Mouse (Mus musculus): ENCODE measurements around the gene Osbp. TPM values are rescaled to one million over a fixed set of nuclear protein-coding genes. Genes with fewer than 3 reads are reported as not detected.
"Not testable (repeated sequence)": the region's sequence is repeated elsewhere in the genome, so short reads cannot be mapped to it uniquely, and the experiment has no call there.

Osbp gene
- polyA plus RNA-seq, 1 experiment, result 39.9 TPM

GRCm38 (mm10) chr19:11973511-11974222, 7.9 kb downstream of the Osbp start:
- H3K4me1 ChIP-seq (ENCODE audit: control insufficient read depth, insufficient read depth, low read length), result 0 out of 2 replicates have a peak, but pooled peaks cover 4% of the 10 kb centered on the region

DNA sequence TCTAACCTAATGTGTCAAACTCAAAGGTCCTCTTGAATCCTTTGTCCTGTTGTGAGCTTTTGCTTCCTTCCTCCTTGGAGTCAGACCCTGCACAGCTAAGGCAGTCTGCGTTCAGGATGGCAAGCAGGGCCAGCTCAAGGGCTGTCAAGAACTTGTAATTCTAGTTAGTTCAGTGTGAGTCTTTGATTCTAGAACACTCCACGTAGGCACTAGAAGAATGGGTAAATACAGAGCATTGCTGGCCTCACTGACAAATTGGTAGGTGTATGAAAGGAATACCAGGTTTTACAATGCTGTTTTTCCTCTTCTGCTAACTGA, 8.4 kb downstream of the Osbp start:
- no peak for DNase-seq
- Histone ChIP-seq H3K4me3 (replicated peaks; ENCODE audit: insufficient read depth, low read depth, low read length) (no peak overlapping the region), H3K27me3 (ENCODE audit: control insufficient read depth, insufficient read depth, low read length) (no peaks in the 10 kb centered on the region), H3K4me1 (ENCODE audit: control insufficient read depth, insufficient read depth, low read length) (0 out of 2 replicates have a peak, but pooled peaks cover 4% of the 10 kb centered on the region), H3K27ac (ENCODE audit: insufficient read depth, low read length) (no peak overlapping the region)
- WGBS, result 91% methylated on average over 2 of the region's 2 CpGs
- TF ChIP-seq CTCF (IDR thresholded peaks at IDR 0.05; ENCODE audit: borderline replicate concordance, insufficient read depth, low read depth, low read length), result no peak
- TF ChIP-seq POLR2A (IDR thresholded peaks at IDR 0.05; ENCODE audit: borderline replicate concordance, insufficient read depth, low read length), result no peak

More at GRCm38 (mm10) chr19:11973511-11974222, 7.9 kb downstream of the Osbp start:
- TF ChIP-seq POLR2A (IDR thresholded peaks at IDR 0.05; ENCODE audit: borderline replicate concordance, insufficient read depth, low read length) (no peak), CTCF (IDR thresholded peaks at IDR 0.05; ENCODE audit: borderline replicate concordance, insufficient read depth, low read depth, low read length) (no peak)
- no peaks in the 10 kb centered on the region for H3K27me3 ChIP-seq (ENCODE audit: control insufficient read depth, insufficient read depth, low read length)
- no peak for DNase-seq
- 91% methylated on average over 13 of the region's 13 CpGs for WGBS
- no peak overlapping the region for H3K4me3 ChIP-seq (replicated peaks; ENCODE audit: insufficient read depth, low read depth, low read length)
- H3K27ac ChIP-seq (ENCODE audit: insufficient read depth, low read length), result no peak overlapping the region

GRCm38 (mm10) chr19:11975683-11976082, 9.9 kb downstream of the Osbp start:
- no peak for TF ChIP-seq CTCF (IDR thresholded peaks at IDR 0.05; ENCODE audit: borderline replicate concordance, insufficient read depth, low read depth, low read length)
- TF ChIP-seq POLR2A (IDR thresholded peaks at IDR 0.05; ENCODE audit: borderline replicate concordance, insufficient read depth, low read length), result no peak

DNA sequence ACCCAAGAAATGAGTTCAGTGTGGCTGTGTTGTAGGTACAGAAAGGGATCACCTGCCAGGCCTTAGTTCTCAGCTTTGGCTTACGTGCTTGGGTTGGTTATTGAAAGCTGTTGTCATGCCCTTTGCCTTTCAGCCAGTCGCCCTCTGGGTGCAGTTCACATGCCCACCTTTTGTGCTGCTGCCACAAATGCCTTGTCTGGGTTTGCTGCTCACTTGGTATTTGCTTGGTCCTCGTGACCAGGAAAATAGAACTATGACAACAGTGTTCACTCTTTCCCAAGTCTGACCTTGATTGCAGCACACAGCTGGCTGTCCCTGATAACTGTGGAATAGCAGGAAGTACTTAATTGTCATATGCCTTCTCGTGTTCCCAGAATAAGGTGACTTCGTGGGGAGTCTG, 11.6 kb downstream of the Osbp start:
- Histone ChIP-seq H3K27ac (ENCODE audit: insufficient read depth, low read length) (peak overlapping the region; percentile 56; the same call in 1 of the 2 replicates), H3K4me1 (ENCODE audit: control insufficient read depth, insufficient read depth, low read length) (0 out of 2 replicates have a peak, but pooled peaks cover 4% of the 10 kb centered on the region), H3K4me3 (replicated peaks; ENCODE audit: insufficient read depth, low read depth, low read length) (no peak overlapping the region), H3K27me3 (ENCODE audit: control insufficient read depth, insufficient read depth, low read length) (no peaks in the 10 kb centered on the region)
- 78% methylated on average over 5 of the region's 5 CpGs for WGBS
- no peak for DNase-seq
- TF ChIP-seq CTCF (IDR thresholded peaks at IDR 0.05; ENCODE audit: borderline replicate concordance, insufficient read depth, low read depth, low read length), result no peak
- no peak for TF ChIP-seq POLR2A (IDR thresholded peaks at IDR 0.05; ENCODE audit: borderline replicate concordance, insufficient read depth, low read length)

More at GRCm38 (mm10) chr19:11975683-11976082, 9.9 kb downstream of the Osbp start:
- Histone ChIP-seq H3K27me3 (ENCODE audit: control insufficient read depth, insufficient read depth, low read length) (no peaks in the 10 kb centered on the region), H3K4me3 (replicated peaks; ENCODE audit: insufficient read depth, low read depth, low read length) (no peak overlapping the region), H3K4me1 (ENCODE audit: control insufficient read depth, insufficient read depth, low read length) (0 out of 2 replicates have a peak, but pooled peaks cover 4% of the 10 kb centered on the region), H3K27ac (ENCODE audit: insufficient read depth, low read length) (no peak overlapping the region)
- 90% methylated on average over 4 of the region's 4 CpGs for WGBS
- no peak for DNase-seq

- Histone ChIP-seq H3K27me3 (ENCODE audit: control insufficient read depth, insufficient read depth, low read length) (no peaks in the 10 kb centered on the region), H3K4me1 (ENCODE audit: control insufficient read depth, insufficient read depth, low read length) (0 out of 2 replicates have a peak, but pooled peaks cover 4% of the 10 kb centered on the region), H3K27ac (ENCODE audit: insufficient read depth, low read length) (no peak overlapping the region), H3K4me3 (replicated peaks; ENCODE audit: insufficient read depth, low read depth, low read length) (no peak overlapping the region)
- 91% methylated on average over 4 of the region's 4 CpGs for WGBS
- TF ChIP-seq POLR2A (IDR thresholded peaks at IDR 0.05; ENCODE audit: borderline replicate concordance, insufficient read depth, low read length) (no peak), CTCF (IDR thresholded peaks at IDR 0.05; ENCODE audit: borderline replicate concordance, insufficient read depth, low read depth, low read length) (no peak)
- DNase-seq, result no peak
These were observed 14.7 kb downstream of the Osbp start for GRCm38 (mm10) chr19:11980471-11980870.

GRCm38 (mm10) chr19:11984614-11985013, 18.9 kb downstream of the Osbp start:
- 61% methylated on average over 5 of the region's 5 CpGs for WGBS

GRCm38 (mm10) chr19:11987841-11988240, 22.1 kb downstream of the Osbp start:
- TF ChIP-seq CTCF (IDR thresholded peaks at IDR 0.05; ENCODE audit: borderline replicate concordance, insufficient read depth, low read depth, low read length) (no peak), POLR2A (IDR thresholded peaks at IDR 0.05; ENCODE audit: borderline replicate concordance, insufficient read depth, low read length) (no peak)
- H3K27me3 ChIP-seq (ENCODE audit: control insufficient read depth, insufficient read depth, low read length), result no peaks in the 10 kb centered on the region
- H3K4me3 ChIP-seq (replicated peaks; ENCODE audit: insufficient read depth, low read depth, low read length), result no peak overlapping the region
- 90% methylated on average over 3 of the region's 3 CpGs for WGBS
- no peak overlapping the region for H3K27ac ChIP-seq (ENCODE audit: insufficient read depth, low read length)
- H3K4me1 ChIP-seq (ENCODE audit: control insufficient read depth, insufficient read depth, low read length), result no peaks in the 10 kb centered on the region
- no peak for DNase-seq

More at GRCm38 (mm10) chr19:11984614-11985013, 18.9 kb downstream of the Osbp start:
- H3K27me3 ChIP-seq (ENCODE audit: control insufficient read depth, insufficient read depth, low read length); H3K4me3 ChIP-seq (replicated peaks; ENCODE audit: insufficient read depth, low read depth, low read length); H3K27ac ChIP-seq (ENCODE audit: insufficient read depth, low read length); DNase-seq; H3K4me1 ChIP-seq (ENCODE audit: control insufficient read depth, insufficient read depth, low read length): not testable (repeated sequence)

DNA sequence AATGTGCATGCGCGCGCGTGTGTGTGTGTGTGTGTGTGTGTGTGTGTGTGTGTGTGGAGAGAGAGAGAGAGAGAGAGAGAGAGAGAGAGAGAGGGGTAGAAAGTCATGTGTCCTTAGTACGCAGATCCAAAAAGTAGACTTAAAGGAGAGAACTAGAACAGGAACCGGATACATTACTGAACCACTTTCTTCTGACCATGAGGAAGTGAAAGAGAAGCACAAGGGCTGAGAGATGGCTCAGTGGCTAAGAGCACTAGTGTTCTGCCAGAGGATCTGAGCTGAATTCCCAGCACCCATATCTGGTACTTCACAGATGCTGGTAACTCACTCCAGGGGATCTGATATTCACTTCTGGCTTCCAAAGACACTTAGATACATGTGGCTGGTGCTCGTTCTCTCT, 23.6 kb downstream of the Osbp start:
- TF ChIP-seq POLR2A (IDR thresholded peaks at IDR 0.05; ENCODE audit: borderline replicate concordance, insufficient read depth, low read length), result no peak
- TF ChIP-seq CTCF (IDR thresholded peaks at IDR 0.05; ENCODE audit: borderline replicate concordance, insufficient read depth, low read depth, low read length), result no peak
- Histone ChIP-seq H3K4me3 (replicated peaks; ENCODE audit: insufficient read depth, low read depth, low read length) (no peak overlapping the region), H3K4me1 (ENCODE audit: control insufficient read depth, insufficient read depth, low read length) (no peaks in the 10 kb centered on the region), H3K27me3 (ENCODE audit: control insufficient read depth, insufficient read depth, low read length) (no peaks in the 10 kb centered on the region), H3K27ac (ENCODE audit: insufficient read depth, low read length) (no peak overlapping the region)
- no peak for DNase-seq
- WGBS, result 99% methylated on average over 7 of the region's 7 CpGs
